Mouse (Mus musculus): Measurements from ENCODE around the gene Fbxo11.
"Not testable (repeated sequence)": the region's sequence is repeated elsewhere in the genome, so short reads cannot be mapped to it uniquely, and the experiment has no call there.

Fbxo11 gene

GRCm38 (mm10) chr17:87963081-87964075, 101.7 kb downstream of the Fbxo11 start:
- no peak for DNase-seq (ENCODE audit: low read depth, low spot score)

DNA sequence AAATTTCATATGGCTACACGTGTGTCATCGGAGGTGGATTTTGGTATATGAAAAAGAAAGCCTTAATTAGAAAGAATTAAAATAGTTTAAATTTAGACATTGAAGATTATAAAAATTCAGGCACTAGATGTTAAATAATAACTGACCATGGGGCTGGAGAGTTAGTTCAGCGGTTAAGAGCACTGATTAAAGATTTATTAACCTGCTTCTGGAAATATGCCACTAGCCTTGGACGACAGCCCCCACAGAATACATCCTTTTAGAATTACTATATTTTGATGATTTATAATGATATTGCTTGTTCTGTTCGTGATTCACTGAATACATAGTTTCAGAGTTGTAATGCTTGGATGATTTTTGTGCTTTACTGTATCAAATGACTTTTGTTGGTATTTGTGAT, 105.2 kb downstream of the Fbxo11 start:
- DNase-seq (ENCODE audit: low read depth, low spot score): not testable (repeated sequence)

- DNase-seq (ENCODE audit: low read depth, low spot score): not testable (repeated sequence)
Observed at GRCm38 (mm10) chr17:87959406-87959805, 105.7 kb downstream of the Fbxo11 start.

DNA sequence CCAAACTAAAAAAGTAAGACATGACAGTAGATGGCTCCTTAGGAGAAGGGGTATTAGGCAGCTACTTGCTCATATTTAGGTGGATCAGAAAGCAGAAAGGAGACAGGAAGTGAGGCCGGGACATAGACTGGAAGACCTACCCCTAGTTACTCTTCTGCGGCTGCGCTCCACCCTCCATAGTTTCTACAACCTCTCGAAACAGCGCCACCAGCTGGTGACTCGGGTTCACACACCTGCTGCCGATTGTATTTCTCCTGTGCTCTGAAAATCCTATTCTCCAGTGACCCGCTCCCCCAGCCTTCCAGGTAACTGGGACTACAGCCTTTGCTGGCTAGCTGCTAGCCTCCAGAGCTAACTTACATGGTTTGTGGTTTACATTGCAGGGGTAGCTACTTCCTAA, 106.8 kb downstream of the Fbxo11 start:
- peak; percentile 56 for DNase-seq (ENCODE audit: low read depth, low spot score)

DNA sequence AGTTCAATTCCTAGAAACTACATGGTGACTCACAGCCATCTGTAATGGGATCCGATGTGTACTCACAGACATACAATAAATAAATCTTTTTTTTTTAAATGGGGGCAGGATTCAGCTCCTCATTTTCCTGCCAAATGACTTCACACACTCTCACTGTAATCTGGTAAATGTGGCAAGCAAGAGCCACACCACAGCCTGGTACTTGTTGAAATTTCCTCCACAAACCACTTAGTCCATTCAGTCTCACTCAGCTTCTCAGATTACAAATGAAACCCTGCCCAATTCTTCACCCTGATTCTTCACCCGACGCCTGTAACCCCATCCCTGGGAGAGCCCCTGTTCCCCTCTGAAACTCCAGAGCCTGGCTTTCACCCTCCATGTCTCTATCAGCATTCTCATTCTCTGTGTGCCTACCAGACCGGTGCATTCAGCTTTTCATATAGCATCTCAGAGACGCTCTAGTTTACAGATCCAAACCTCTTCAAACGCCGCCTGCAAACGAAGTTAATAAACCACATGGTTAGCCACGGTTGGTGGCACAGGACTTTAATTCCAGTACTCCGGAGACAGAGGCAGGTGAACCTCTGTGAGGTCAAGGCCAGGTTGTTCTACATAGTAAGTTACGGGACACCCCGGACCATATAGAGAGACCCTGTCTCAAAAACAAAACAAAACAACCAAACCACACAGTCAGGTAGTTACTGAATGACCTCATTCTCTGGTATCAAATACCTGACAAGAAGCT, 107.8 kb downstream of the Fbxo11 start:
- DNase-seq (ENCODE audit: low read depth, low spot score): no peak

- not testable (repeated sequence) for DNase-seq (ENCODE audit: low read depth, low spot score)
Observed at GRCm38 (mm10) chr17:87954618-87955124, 110.4 kb downstream of the Fbxo11 start.

DNA sequence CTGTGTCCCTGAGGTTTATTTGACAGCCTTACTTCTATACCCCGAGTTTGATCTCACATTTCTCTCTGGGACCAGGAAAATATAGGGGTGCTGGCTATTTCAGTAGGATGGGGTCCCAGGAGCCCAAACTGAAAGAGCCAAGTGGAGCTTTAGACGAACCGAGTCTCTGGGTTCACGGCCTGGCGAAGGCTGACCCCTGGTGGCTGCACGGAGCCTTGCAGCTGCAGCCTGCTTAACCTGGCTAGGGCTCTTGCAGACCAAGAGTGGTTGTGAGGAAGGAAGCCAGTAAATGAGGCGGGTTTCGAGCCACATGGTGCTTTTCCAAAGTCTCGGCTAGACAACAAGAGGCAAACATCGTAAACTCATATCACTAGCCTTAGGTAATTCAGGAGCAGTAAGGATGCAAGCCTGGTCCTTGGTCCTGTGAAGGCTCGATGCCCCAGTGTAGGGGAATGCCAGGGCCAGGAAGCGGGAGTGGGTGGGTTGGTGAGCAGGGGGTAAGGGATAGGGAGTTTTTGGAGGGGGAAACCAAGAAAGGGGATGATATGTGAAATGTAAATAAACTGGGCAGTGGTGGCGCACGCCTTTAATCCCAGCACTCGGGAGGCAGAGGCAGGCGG, 116.0 kb downstream of the Fbxo11 start:
- DNase-seq (ENCODE audit: low read depth, low spot score): peak; percentile 88

Measured in CD4-positive, CD25-positive, alpha-beta regulatory T cell, adult 2 months (primary cell).